Mouse (Mus musculus) Patski (cell line): ENCODE data around the gene Arfip1. TPM values are rescaled to one million over a fixed set of nuclear protein-coding genes. Genes with fewer than 3 reads are reported as not detected.

Source experiments
- ATAC-seq: fragments of 100-300 bp; one replicate; pipeline ENCODE4 v1.8.0; 2021
- CTCF ChIA-PET: fragments of 350-600 bp; sonication (Branson Sonifier 250); formaldehyde crosslinking; loops from one replicate; lab custom pipeline; 2022; ENCODE audit warnings: inconsistent platforms; lab: Charles Lee
- POLR2A ChIA-PET: fragments of 350-600 bp; sonication (Branson Sonifier 250); formaldehyde crosslinking; loops from one replicate; lab custom pipeline; 2022; ENCODE audit warnings: antibody characterized with exemption, inconsistent platforms; lab: Charles Lee
- DNase-seq: peaks from one replicate; pipeline ENCODE4 v3.0.0-alpha.2; 2011; ENCODE audit warnings: low read depth, low spot score
- H3K27me3 ChIP-seq: fragments of 371-371 bp; one replicate; pipeline ENCODE4 v1.5.1; 2021
- CTCF ChIP-seq: fragments of 100-300 bp; IDR thresholded peaks from one replicate; pipeline ENCODE4 v1.5.1; 2021
- in situ Hi-C: fragments of 300-500 bp; cut with MboI; formaldehyde crosslinking; loops from 3 replicates; pipeline ENCODE4 v1.11.1; 2018; ENCODE audit warnings: low pct_unique_long_range_greater_than_20kb, mixed read lengths
- polyA plus RNA-seq: library from polyadenylated mRNA; unstranded; gene quantifications from one replicate; pipeline ENCODE4 v1.2.3, GENCODE M21; 2021

The Arfip1 gene
- 107 TPM for polyA plus RNA-seq

DNA sequence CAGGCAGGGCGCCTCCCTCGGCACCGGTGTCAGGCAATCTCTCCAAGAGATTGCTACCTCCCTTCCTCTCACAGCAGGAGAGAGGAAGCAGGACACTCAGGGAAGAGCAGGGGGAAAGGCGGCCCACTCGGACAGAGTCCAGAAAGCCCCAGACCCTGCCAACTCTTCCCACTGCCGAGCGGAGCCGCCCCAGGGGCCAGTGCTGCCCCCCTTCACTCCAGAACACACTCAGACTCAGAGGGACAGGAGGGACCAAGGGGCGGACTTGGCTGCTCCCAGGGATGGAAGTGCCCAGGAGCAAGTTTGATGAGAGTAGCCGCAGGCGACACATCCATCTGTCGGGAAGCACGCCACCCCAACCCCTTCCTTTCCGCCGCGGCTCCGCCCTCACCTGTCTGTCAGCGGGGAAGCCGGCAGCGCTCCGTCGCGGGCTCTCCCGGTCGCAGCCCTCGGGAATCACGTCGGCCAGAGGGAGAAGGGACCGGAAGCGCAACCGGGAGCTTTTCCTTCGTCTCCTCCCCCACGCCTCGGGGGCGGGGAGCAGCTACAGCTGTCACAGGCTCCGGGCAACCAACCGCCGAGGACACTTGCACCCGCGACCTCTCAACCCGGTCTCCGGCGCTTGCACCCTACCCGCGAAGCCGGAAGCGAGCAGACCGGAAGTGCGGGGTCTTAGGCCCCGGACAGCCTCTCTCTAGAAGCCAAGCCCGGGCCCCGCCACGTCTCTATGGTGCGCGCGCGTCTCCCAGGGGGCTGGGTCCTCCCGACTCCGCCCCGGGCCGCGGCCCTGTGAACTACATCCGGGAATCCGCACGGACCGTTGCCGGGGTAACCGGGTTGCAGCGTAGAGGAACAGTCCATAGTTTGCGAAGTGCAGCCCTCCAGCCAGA lies at the start of gene Arfip1:
TSS of gene Arfip1 (minus strand) at position 603 of the 890 bp plus-strand sequence.
- DNase-seq (peak; percentile 88), ATAC-seq (peak; percentile 93)
- ChIA-PET CTCF (interaction anchor here (0.8 to 2.1 kb wide), 7 partner anchors 9 to 41 kb away, joined by 3 to 8 read pairs (median 5); partner anchors contain the start of gene Tigd4), POLR2A (interaction anchor here (0.9 to 1.0 kb wide), 3 partner anchors 13 to 57 kb away, joined by 3 read pairs; no protein-coding TSS in a partner anchor)
- in situ Hi-C loops = no loop called here
- no peaks in the 10 kb centered on the region for H3K27me3 ChIP-seq
- TF ChIP-seq CTCF = no peak

DNA sequence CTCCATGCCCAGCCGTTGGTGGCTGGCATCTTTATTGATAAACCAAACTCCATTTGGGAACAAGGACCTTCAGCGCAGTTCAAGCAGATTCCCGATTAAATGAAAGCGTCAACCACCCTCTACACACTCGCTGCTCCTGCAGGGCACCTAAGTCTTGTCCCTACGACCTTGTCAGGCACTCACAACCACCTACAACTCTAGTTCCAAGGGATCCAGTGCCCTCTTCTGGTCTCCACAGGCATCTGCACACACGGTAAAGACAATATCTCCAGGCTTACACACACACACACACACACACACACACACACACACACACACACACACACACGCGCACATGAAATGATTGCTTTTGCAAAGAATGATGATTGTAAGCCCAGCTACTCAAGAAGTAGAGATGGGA lies 49.2 kb upstream of the Arfip1 start:
- H3K27me3 ChIP-seq = no peaks in the 10 kb centered on the region
- ChIA-PET CTCF (no interaction called here), POLR2A (interaction anchor here (0.6 to 0.7 kb wide), 4 partner anchors 11 to 211 kb away, joined by 3 to 4 read pairs (median 3); no protein-coding TSS in a partner anchor)
- in situ Hi-C loops = no loop called here
- ATAC-seq = no peak
- TF ChIP-seq CTCF = no peak
- no peak for DNase-seq

DNA sequence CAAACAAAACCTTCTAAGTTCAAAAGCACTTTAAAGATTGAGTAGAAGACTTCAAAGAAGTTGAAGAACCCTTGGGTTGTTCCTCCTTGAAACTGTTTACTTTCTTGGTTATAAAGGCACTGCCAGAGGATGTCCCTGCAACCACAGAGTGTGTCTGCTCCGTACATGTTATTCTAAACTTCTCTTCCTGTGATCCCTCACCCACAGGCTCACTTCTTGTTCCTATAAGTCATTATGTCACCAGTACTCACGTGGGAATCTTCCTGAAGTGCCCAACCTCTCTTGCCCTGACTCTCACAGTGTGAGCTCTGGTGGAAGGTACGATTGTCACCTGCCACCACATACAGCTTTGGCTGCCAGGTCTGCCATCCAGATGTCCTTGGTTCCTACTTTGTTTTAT lies 39.6 kb upstream of the Arfip1 start:
- in situ Hi-C loops = no loop called here
- POLR2A ChIA-PET = no interaction called here
- no peak for TF ChIP-seq CTCF
- CTCF ChIA-PET = interaction anchor here (1.5 to 1.6 kb wide), 2 partner anchors 8 to 225 kb away, joined by 3 to 5 read pairs; no protein-coding TSS in a partner anchor
- no peak for ATAC-seq
- H3K27me3 ChIP-seq = no peaks in the 10 kb centered on the region
- no peak for DNase-seq

DNA sequence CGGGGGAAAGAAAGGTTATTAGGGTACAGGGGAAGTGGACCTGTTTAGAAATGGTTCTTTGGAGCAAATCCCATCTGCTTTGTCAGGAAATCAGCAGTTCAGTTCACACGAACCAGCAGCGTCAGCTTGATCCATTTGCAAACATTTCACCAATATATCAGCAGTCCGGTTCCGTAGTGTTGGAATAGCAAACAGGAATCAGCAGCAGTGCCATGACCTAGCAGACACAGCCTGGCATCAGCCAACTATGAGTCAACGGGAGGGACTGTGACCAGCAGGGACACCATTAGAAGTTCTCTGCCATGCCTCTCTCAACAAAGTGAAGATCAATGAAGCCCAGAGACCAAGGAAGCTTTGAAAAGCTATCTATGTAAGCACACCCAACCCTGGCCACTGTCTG lies 37.3 kb upstream of the Arfip1 start:
- H3K27me3 ChIP-seq = no peaks in the 10 kb centered on the region
- POLR2A ChIA-PET = interaction anchor here (0.6 kb wide), 1 partner anchor 13 kb away, joined by 4 read pairs; no protein-coding TSS in a partner anchor
- in situ Hi-C loops = loop anchor here (10.0 kb wide), 1 partner anchor 225 kb away; no protein-coding TSS in a partner anchor
- no peak for DNase-seq
- TF ChIP-seq CTCF = no peak
- CTCF ChIA-PET = interaction anchor here (1.2 kb wide), 1 partner anchor 27 kb away, joined by 3 read pairs; the partner anchor contains the start of gene Tigd4
- ATAC-seq = no peak

DNA sequence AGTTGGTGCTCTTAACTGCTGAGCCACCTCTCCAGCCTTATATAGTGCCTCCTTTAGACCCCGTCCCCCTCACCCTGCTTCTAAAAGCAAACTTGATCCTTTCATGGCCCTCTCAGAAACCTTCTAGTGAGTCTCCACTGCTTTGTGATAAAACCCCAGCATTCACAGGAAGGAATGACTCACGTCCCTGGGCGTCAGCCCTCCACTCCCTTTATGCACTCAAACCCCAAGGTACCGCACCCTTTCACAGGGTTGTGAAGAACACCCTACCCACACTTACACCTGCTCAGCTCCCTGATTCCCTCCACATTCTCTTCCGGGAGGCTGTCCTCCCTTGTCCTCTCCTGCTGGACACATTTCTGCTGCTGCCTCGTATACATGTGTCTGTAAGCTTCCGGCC lies 36.6 kb upstream of the Arfip1 start:
- TF ChIP-seq CTCF = no peak
- ChIA-PET POLR2A (no interaction called here), CTCF (interaction anchor here (1.2 kb wide), 1 partner anchor 26 kb away, joined by 3 read pairs; the partner anchor contains the start of gene Tigd4)
- no peaks in the 10 kb centered on the region for H3K27me3 ChIP-seq
- in situ Hi-C loops = loop anchor here (10.0 kb wide), 1 partner anchor 226 kb away; no protein-coding TSS in a partner anchor
- DNase-seq (no peak), ATAC-seq (no peak)

DNA sequence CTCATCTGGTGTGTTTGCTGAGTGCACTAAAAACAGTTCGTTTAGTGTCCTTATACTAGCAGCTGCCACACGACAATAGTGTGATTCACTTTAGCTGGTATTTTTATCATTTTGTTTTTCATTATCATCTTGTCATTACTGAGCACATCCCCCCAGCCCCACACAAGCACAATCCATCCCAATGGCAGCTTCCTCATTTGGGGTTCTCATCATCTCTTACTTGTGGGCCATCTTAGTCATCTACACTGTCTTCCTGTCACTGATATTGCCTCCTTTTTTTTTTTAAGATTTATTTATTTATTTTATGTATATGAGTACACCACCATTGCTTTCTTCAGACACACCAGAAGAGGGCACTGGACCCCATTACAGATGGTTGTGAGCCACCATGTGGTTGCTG lies 36.2 kb upstream of the Arfip1 start:
- DNase-seq (no peak), ATAC-seq (no peak)
- POLR2A ChIA-PET = interaction anchor here (0.6 kb wide), 2 partner anchors 262 to 1503 kb away, joined by 3 read pairs; no protein-coding TSS in a partner anchor
- in situ Hi-C loops = loop anchor here (10.0 kb wide), 1 partner anchor 226 kb away; no protein-coding TSS in a partner anchor
- CTCF ChIA-PET = no interaction called here
- no peaks in the 10 kb centered on the region for H3K27me3 ChIP-seq
- peak; percentile 12 for TF ChIP-seq CTCF

DNA sequence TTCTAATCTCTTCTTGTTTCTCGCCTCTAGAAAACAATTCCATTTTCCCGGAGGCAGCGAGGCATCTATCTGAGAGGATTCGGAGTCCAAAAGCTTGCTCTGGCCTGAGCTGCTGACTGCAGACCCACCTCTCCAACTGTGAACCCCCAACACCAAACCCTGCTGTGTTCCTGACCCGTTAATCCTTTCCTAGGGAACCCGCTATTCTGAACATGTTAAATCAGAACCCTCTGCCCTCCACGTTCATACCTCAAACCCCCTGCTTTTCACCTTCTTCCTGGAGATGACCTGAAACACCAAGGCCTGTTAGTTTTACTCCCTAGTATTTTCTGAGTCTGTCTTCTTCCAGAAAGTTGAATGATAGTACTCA lies 33.4 kb upstream of the Arfip1 start:
- no peak for TF ChIP-seq CTCF
- DNase-seq = no peak

DNA sequence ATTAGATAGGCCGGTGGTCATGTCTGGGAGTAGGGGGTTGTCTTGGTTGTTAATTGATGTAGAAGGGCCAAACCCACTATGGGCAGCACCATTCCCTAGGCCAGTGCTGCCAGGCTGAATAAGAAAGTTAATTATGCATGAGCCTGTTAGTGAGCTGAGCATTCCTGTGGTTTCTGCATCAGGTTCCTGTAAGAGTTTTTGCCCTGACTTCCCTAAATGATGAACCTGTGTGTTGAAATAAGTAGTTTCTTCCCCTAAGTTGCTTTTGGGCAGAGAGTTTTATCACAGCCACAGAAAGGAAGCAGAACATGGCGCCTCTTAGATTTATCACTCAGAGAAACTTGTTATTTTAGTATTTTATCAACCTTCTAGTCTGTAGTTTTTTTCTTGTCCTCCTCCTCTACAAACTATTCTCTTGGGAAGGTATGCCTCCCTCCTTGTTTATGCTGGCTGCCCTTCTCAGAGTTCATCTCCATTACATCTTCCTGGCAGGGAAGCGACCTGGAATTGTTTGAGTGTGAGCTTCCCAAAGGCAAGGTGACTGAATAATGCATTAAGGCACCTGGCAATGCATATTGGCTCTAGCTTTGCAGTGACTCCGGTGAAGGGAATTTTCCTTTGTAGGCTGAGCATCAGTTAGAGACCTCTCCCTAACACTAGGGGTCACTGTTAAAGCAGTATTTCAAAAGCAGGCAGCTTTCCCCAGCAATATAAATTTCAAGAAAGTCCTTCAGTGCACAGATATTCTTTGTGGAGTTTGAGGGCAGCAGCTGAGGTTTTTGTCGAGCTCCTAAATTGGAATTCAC lies 32.8 kb upstream of the Arfip1 start:
- DNase-seq (no peak), ATAC-seq (no peak)
- CTCF ChIA-PET = interaction anchor here (0.6 to 2.7 kb wide), 29 partner anchors 7 to 954 kb away, joined by 3 to 16 read pairs (median 4); no protein-coding TSS in a partner anchor
- TF ChIP-seq CTCF = peak; percentile 84
- no peaks in the 10 kb centered on the region for H3K27me3 ChIP-seq
- POLR2A ChIA-PET = interaction anchor here (0.7 kb wide), 1 partner anchor 83 kb away, joined by 3 read pairs; no protein-coding TSS in a partner anchor
- in situ Hi-C loops = loop anchor here (10.0 kb wide), 1 partner anchor 230 kb away; no protein-coding TSS in a partner anchor

More for the DNA sequence above, 33.4 kb upstream of the Arfip1 start:
- CTCF ChIA-PET = interaction anchor here (0.8 to 2.7 kb wide), 24 partner anchors 9 to 954 kb away, joined by 3 to 16 read pairs (median 4); no protein-coding TSS in a partner anchor
- in situ Hi-C loops = loop anchor here (10.0 kb wide), 1 partner anchor 229 kb away; no protein-coding TSS in a partner anchor
- ATAC-seq = no peak
- no peaks in the 10 kb centered on the region for H3K27me3 ChIP-seq
- POLR2A ChIA-PET = no interaction called here

DNA sequence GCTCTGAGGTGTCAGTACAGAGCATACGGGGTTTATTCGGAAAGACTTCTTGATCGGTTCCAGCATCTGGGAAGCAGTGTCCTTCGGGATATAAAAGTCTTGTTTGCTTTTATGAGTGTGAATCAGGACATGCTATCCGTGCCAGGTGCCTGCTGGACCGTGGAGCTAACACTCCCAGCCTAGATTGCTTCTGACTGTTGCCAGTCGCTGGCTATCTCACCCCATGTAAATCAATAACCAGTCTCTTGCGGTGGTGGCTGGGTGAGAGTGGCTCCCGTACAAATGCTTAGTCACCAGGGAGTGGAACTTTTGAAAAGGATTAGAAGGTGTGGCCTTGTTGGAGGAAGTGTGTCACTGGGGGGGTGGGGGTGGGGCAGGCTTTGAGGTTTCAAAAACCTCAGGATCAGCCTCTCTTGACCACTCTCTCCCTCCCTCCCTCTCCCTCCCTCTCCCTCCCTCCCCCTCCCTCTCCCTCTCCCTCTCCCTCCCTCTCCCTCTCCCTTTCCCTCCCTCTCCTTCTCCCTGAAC lies 27.8 kb upstream of the Arfip1 start:
- no peaks in the 10 kb centered on the region for H3K27me3 ChIP-seq
- ATAC-seq = peak; percentile 92
- in situ Hi-C loops = loop anchor here (10.0 kb wide), 1 partner anchor 235 kb away; no protein-coding TSS in a partner anchor
- ChIA-PET POLR2A (interaction anchor here (0.5 to 1.0 kb wide), 2 partner anchors 24 to 120 kb away, joined by 3 to 6 read pairs; no protein-coding TSS in a partner anchor), CTCF (interaction anchor here (1.3 to 1.8 kb wide), 3 partner anchors 13 to 31 kb away, joined by 3 to 5 read pairs (median 5); partner anchors contain the start of gene Arfip1)
- TF ChIP-seq CTCF = no peak
- peak; percentile 96 for DNase-seq
